Mouse (Mus musculus): Measurements from ENCODE around the gene Zmynd8.

Zmynd8 gene

GRCm38 (mm10) chr2:165748426-165748825 lies 150.4 kb downstream of the Zmynd8 start:
- DNase-seq (ENCODE audit: low read depth, low spot score): no peak

GRCm38 (mm10) chr2:165747975-165748374 lies 150.8 kb downstream of the Zmynd8 start:
- DNase-seq (ENCODE audit: low read depth, low spot score): no peak

- no peak for DNase-seq (ENCODE audit: low read depth, low spot score)
These were observed 153.3 kb downstream of the Zmynd8 start for GRCm38 (mm10) chr2:165745306-165746098.

GRCm38 (mm10) chr2:165742210-165742786 lies 156.5 kb downstream of the Zmynd8 start:
- no peak for DNase-seq (ENCODE audit: low read depth, low spot score)

GRCm38 (mm10) chr2:165741526-165742050 lies 157.2 kb downstream of the Zmynd8 start:
- DNase-seq (ENCODE audit: low read depth, low spot score): no peak

- DNase-seq (ENCODE audit: low read depth, low spot score): no peak
These were observed 157.8 kb downstream of the Zmynd8 start for GRCm38 (mm10) chr2:165740982-165741381.

GRCm38 (mm10) chr2:165740381-165740780 lies 158.4 kb downstream of the Zmynd8 start:
- no peak for DNase-seq (ENCODE audit: low read depth, low spot score)

GRCm38 (mm10) chr2:165736297-165736696 lies 162.5 kb downstream of the Zmynd8 start:
- no peak for DNase-seq (ENCODE audit: low read depth, low spot score)
